Mouse (Mus musculus) midbrain, postnatal 0 days (tissue): ENCODE data around the gene Gas1. TPM values are rescaled to one million over a fixed set of nuclear protein-coding genes. Genes with fewer than 3 reads are reported as not detected.
A peak's percentile ranks its signal among the peaks of the same experiment; 100 is the strongest.

ENCODE experiments used
- ATAC-seq: fragments of 200-750 bp; cut with Nextera tagmentation; 2 replicates; pipeline ENCODE4 v1.8.0; 2017; ENCODE audit warnings: moderate number of reproducible peaks, mild to moderate bottlenecking, moderate TSS enrichment, moderate library complexity; ENCODE audit not compliant: low FRiP score
- DNase-seq: peaks from one replicate; pipeline ENCODE4 v3.0.0-alpha.2; 2015; ENCODE audit warnings: low spot score
- H3K27ac ChIP-seq: fragments of 300-500 bp; sonication (generic); 2 replicates; pipeline ENCODE4 v1.5.1; 2014; ENCODE audit warnings: low read depth, mild to moderate bottlenecking, low read length, mixed read lengths
- H3K27me3 ChIP-seq: fragments of 300-500 bp; sonication (generic); 2 replicates; pipeline ENCODE4 v1.6.1; 2014; ENCODE audit warnings: low read length, control low read depth, mixed read lengths; ENCODE audit not compliant: insufficient read depth
- H3K36me3 ChIP-seq: fragments of 300-500 bp; sonication (generic); 2 replicates; pipeline ENCODE4 v1.6.1; 2014; ENCODE audit warnings: low read length, control low read depth, mixed read lengths; ENCODE audit not compliant: insufficient read depth
- H3K4me1 ChIP-seq: fragments of 300-500 bp; sonication (generic); 2 replicates; pipeline ENCODE4 v1.6.1; 2014; ENCODE audit warnings: mild to moderate bottlenecking, control low read depth, antibody characterized with exemption, low read length, mixed read lengths; ENCODE audit not compliant: insufficient read depth
- H3K4me2 ChIP-seq: fragments of 300-500 bp; sonication (generic); 2 replicates; pipeline ENCODE4 v1.6.1; 2014; ENCODE audit warnings: low read depth, mild to moderate bottlenecking, low read length, mixed read lengths; ENCODE audit not compliant: poor library complexity, severe bottlenecking
- H3K4me3 ChIP-seq: fragments of 300-500 bp; sonication (generic); 2 replicates; pipeline ENCODE4 v1.5.1; 2014; ENCODE audit warnings: low read depth, mild to moderate bottlenecking, low read length, moderate library complexity
- H3K9ac ChIP-seq: fragments of 300-500 bp; sonication (generic); replicated peaks from 2 replicates; pipeline ENCODE4 v1.6.1; 2014; ENCODE audit warnings: mild to moderate bottlenecking, low read length, moderate library complexity, mixed read lengths; ENCODE audit not compliant: poor library complexity, severe bottlenecking
- H3K9me3 ChIP-seq: fragments of 300-500 bp; sonication (generic); 2 replicates; pipeline ENCODE4 v1.6.1; 2016; ENCODE audit warnings: low read length, control low read depth
- CTCF ChIP-seq: IDR thresholded peaks from 2 replicates; pipeline ENCODE4 v1.5.1; 2016; ENCODE audit warnings: antibody characterized with exemption, mild to moderate bottlenecking
- WGBS: fragments of 180-500 bp; shearing (Covaris S2); extraction: QIAGEN DNeasy Blood & Tissue Kit; methylation state at CpG from one replicate; pipeline ENCODE4 v1.1.7; 2014; 5-methylcytosine and 5-hydroxymethylcytosine counted together
- polyA plus RNA-seq: library from polyadenylated mRNA; unstranded; fragments of >200 nt; fragmentation: Nextera tagmentation; extraction: Ambion mirVana; gene quantifications from 2 replicates; pipeline ENCODE4 v1.2.1, GENCODE M21; 2015
- total RNA-seq: library from RNA; depleted of rRNA; stranded (reverse); fragments of >200 nt; gene quantifications from 2 replicates; pipeline ENCODE4 v1.2.3, GENCODE M21; 2014; rRNA removed

The Gas1 gene
- total RNA-seq: 40.9 and 53.4 TPM in 2 replicates
- 12.3 and 12.9 TPM in 2 replicates for polyA plus RNA-seq

DNA sequence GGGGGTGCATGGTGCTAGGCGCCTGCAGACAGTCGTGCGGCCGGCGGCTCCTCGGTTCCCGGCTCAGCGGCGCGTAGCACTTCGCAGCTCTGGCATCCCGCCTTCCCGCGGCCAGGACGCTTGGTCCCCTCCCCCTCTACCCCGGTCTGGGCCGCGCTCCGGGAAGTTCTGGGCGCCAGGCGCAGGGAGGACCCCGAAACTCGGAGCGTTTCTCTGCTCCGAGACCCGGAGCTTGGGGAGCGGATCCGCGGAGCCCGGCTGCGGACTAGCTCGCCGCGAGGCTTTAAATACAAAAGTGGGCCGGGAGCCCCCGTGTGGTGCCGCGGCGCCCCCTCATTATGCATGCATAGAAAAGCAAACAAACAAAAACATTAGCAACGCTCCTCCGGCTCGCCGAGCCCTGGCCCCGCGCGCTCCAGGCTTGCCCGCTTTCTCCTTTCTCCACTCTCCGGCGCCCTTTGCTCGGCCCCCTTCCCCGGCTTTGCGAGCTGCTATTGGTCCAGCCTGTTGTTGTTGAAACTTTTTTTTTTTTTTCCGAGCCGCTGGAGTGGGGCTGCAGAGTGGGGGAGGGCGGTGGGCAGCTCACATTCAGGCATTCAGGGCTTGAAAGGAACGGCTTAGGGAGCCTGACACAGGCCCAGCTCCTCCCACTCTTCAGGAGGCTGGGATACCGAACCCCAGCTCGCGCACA is at the start of gene Gas1:
Gene Gas1, minus strand, starts transcription at position 260 of the 691 bp plus-strand sequence.
- peak within 1 kb of the TSS; percentile 76 for H3K4me3 ChIP-seq
- H3K27me3 ChIP-seq: no peaks in the 10 kb centered on the region
- peak within 1 kb of the TSS; percentile 96 for H3K4me2 ChIP-seq
- no peaks in the 10 kb centered on the region for H3K9me3 ChIP-seq
- H3K9ac ChIP-seq: peak within 1 kb of the TSS; percentile 81
- peak within 1 kb of the TSS; percentile 80 for H3K27ac ChIP-seq
- H3K36me3 ChIP-seq: no peaks in the 10 kb centered on the region
- TF ChIP-seq CTCF: peak; percentile 28
- DNase-seq: peak; percentile 95
- H3K4me1 ChIP-seq: 0 out of 2 replicates have a peak, but pooled peaks cover 1% of the 10 kb centered on the region
- under 1% methylated on average over 57 of the region's 59 CpGs for WGBS
- peak; percentile 83 for ATAC-seq

DNA sequence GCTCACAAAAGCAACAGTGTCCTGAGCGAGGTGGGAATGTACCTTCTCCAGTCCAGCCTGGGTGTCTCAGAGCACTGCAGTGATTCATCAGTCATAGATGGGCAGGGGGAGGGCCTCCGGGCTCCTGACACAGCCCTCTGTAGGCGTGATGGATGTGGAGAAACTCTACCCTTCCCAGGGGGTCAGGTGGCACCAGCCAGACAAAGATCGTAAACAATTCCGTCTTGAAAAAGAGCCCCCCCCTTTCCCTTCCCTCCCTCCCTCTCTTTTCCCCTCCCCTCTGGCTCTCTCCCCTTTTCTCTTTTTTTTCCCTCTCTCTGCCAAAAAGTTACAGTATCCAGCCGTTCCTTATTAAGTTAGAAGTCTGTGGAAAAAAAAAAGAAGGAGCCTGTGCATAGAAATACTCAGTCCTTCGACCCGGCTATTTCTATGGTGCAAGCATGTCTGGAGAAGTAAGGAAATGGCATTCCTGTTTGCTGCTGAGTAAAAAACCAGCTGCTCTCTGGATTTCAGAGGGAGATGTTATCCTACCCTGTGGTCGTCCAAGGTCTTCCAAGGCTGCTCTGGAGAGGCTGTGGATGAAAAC is 49.2 kb upstream of the Gas1 start:
- no peak for TF ChIP-seq CTCF
- no peak overlapping the region for H3K4me3 ChIP-seq
- WGBS: 46% methylated on average over 9 of the region's 9 CpGs
- H3K4me2 ChIP-seq: no peak overlapping the region
- H3K36me3 ChIP-seq: no peaks in the 10 kb centered on the region
- DNase-seq (no peak), ATAC-seq (no peak)
- H3K4me1 ChIP-seq: no peaks in the 10 kb centered on the region
- H3K27me3 ChIP-seq: no peaks in the 10 kb centered on the region
- H3K27ac ChIP-seq: no peak overlapping the region
- no peak overlapping the region for H3K9ac ChIP-seq
- no peaks in the 10 kb centered on the region for H3K9me3 ChIP-seq

- Histone ChIP-seq H3K9me3 (no peaks in the 10 kb centered on the region), H3K27me3 (no peaks in the 10 kb centered on the region), H3K9ac (no peak overlapping the region), H3K4me3 (no peak overlapping the region), H3K4me2 (no peak overlapping the region), H3K27ac (no peak overlapping the region), H3K36me3 (no peaks in the 10 kb centered on the region), H3K4me1 (no peaks in the 10 kb centered on the region)
- 57% methylated on average over 1 of the region's 1 CpGs for WGBS
- ATAC-seq (no peak), DNase-seq (peak; percentile 30)
- TF ChIP-seq CTCF: no peak
These were observed 48.6 kb upstream of the Gas1 start for GRCm38 (mm10) chr13:60225736-60226135.

GRCm38 (mm10) chr13:60225276-60225675 is 48.1 kb upstream of the Gas1 start:
- TF ChIP-seq CTCF: no peak
- Histone ChIP-seq H3K4me3 (no peak overlapping the region), H3K9me3 (no peaks in the 10 kb centered on the region), H3K4me1 (no peaks in the 10 kb centered on the region), H3K4me2 (no peak overlapping the region), H3K27ac (no peak overlapping the region), H3K36me3 (no peaks in the 10 kb centered on the region), H3K27me3 (no peaks in the 10 kb centered on the region), H3K9ac (no peak overlapping the region)
- WGBS: 91% methylated on average over 5 of the region's 5 CpGs
- ATAC-seq (no peak), DNase-seq (no peak)

DNA sequence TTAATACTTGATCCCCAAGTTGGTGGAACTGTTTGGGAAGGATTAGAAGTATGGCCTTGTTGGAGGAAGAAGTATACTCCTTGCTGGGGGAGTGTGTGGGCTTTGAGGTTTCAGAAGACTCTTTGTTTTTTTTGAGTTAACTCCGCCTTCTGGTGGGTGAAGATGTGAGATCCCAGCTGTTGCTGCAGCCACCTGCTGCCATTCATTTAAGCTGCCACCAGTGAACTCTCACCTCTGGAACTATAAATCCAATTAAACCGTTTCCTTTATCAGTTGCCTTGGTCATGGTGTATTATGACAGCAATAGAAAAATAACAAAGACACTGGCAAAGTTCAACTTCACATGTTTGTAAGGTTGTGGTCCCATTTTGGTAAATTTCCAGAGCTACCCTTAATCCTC is 46.6 kb upstream of the Gas1 start:
- Histone ChIP-seq H3K4me1 (no peaks in the 10 kb centered on the region), H3K27me3 (no peaks in the 10 kb centered on the region), H3K9ac (no peak overlapping the region), H3K4me2 (no peak overlapping the region), H3K27ac (no peak overlapping the region), H3K36me3 (no peaks in the 10 kb centered on the region), H3K4me3 (no peak overlapping the region), H3K9me3 (no peaks in the 10 kb centered on the region)
- ATAC-seq: no peak
- no peak for DNase-seq
- no peak for TF ChIP-seq CTCF
- 46% methylated on average over 2 of the region's 2 CpGs for WGBS

- no peak overlapping the region for H3K4me3 ChIP-seq
- H3K27me3 ChIP-seq: no peaks in the 10 kb centered on the region
- 84% methylated on average over 11 of the region's 11 CpGs for WGBS
- no peak overlapping the region for H3K27ac ChIP-seq
- no peaks in the 10 kb centered on the region for H3K4me1 ChIP-seq
- no peak overlapping the region for H3K9ac ChIP-seq
- TF ChIP-seq CTCF: no peak
- no peaks in the 10 kb centered on the region for H3K36me3 ChIP-seq
- H3K9me3 ChIP-seq: no peaks in the 10 kb centered on the region
- H3K4me2 ChIP-seq: no peak overlapping the region
- DNase-seq (no peak), ATAC-seq (no peak)
These were observed 45.2 kb upstream of the Gas1 start for GRCm38 (mm10) chr13:60222336-60222735.
